Mouse (Mus musculus) heart, adult 9 months (tissue): ENCODE measurements around the gene Akap13.

ENCODE experiments used
- DNase-seq, 2 experiments: peaks; one replicate each; pipeline ENCODE4 v3.0.0; 2022; ENCODE audit warnings: low spot score in 2 of 2

The Akap13 gene

DNA sequence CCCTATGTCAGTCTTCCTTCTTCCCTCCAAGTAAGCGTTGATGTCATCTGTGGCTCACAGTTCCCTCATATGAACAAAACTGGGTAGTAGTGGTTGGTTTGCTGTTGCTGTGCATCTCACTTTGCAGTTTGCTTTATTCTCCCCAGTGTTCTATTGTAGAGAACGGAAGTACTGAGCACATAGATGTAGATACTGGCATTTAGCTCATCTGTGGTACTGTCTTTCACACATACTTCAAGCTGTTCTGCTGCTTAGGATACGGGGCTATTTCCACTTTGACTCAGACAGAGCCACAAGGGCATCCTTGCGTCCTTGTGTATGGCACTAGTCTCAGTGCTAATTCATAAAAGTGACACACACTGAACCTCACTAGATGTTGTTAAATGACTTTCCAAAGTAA lies 259.7 kb downstream of the Akap13 start:
- DNase-seq = no peak

DNA sequence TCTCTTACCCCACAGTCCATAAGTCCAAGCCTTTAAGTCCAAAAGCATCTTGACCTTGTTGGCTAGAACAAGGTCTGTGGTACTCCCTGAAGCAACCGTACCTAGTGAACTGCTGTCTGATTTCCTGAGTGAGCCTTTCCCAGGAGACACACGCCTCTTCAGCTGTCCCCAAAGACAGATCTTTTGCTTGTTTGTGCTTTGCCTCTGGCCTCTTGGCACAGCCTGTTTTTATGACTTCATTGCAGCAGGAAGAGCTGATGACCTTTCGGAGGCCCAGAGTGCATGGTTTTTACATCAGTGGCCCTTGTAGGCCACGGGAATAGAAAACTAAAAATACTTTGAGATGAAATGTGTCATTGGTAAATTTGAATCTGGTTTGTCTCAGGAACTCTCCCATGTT lies 260.6 kb downstream of the Akap13 start:
- peak; percentile 83 to 89 for DNase-seq

DNA sequence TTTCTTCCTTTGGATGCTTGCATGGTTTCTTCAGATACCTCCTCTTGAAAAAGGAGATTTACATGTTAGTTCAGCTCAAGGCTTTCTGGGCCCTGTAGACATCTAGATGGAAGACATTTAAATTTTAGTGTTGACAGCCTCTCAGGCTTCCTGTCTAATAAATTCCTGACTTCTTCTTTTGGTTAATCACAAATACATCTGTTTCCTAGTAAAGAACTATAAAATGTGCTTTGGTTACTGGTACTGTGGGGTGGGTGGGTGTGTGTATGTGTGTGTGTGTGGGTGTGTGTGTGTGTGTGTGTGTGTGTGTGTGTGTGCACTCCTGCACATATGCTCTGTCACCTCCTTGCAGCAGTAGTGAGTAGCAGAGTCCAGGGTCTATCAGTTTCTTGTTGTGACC lies 262.0 kb downstream of the Akap13 start:
- no peak for DNase-seq

DNA sequence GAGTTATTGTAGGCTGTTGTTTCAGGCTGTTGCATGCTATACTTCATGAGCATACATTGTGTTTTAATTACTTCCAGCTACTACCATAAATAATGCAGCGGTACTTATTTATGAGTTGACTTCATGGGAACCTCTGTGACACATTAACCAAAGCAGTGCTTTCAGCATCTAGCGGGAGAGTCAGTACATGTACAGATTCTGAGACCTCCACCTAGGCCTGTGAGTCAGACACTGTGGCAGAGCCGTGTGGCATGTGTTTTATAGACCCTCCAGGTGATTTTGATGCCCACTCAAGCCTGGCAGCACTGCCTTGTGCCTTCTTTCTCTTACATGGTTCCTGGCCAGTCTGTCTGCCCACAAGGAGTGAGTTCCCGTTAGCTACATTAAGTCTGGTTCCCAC lies 266.0 kb downstream of the Akap13 start:
- no peak for DNase-seq

DNA sequence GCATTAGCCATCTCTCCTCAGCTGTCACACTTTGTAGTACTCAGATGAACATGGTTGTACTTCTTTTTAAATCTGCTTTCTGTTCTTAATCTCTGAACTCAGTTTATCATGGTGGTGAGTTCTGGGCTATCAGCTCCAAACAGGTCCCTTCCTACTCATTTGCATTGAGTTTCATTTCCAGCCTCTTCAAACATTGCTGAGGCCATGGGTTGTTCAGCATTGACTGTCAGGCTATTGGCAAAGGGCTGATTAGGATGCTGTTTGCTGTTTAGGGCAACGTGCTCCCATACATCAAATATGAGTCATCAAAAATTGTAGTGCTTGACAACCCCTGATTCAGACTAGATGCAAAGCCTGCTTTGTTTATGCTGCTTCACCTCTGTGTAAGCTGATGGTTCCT lies 268.7 kb downstream of the Akap13 start:
- DNase-seq = no peak

DNA sequence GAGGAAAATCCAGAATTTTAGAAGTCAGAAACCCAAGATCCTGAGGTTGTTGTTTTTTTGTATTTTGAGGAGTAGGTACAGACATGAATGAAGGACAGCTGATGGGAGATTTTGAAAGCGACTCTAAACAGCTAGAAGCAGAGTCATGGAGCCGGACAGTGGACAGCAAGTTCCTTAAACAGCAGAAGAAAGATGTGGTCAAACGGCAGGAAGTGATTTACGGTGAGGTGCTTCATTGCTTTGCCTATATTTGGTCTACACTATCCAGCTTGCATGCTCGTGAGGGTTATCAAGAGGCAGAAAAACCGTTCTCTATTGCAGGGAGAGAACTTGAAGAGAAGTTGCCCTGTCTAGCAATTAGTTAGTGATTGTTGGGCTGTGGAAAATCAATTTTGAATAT lies 270.6 kb downstream of the Akap13 start:
- DNase-seq = no peak

DNA sequence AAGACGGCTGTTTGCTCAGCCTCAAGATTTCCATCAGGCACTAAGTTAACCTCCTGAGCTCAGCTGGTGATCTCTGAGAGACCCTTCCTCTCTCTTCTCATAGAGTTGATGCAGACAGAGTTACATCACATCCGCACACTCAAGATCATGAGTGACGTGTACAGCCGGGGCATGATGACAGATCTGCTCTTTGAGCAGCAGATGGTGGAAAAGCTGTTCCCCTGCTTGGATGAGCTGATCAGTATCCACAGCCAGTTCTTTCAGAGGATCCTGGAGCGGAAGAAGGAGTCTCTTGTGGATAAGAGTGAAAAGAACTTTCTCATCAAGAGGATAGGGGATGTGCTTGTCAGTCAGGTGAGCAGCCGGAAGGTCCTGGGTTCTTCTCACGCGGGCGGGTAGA lies 271.5 kb downstream of the Akap13 start:
- no peak for DNase-seq

DNA sequence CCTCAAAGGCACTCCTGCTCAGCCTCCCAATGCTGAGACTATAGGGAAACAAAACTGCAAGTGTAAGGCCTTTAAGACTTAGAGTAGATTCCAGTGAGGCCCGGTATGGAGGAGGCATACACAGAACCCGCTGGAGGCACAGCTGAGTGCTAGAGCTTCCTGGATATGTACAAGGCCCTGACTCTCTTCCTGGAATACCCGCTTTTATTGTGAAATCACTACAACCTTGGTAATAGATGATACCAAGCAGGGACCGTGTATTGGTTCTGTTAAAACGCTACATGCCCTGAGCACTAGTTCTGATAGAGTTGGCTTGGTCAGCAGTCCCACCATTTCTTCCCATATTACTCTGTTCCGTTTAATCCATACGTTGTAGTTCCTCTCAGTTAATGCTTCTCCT lies 274.3 kb downstream of the Akap13 start:
- DNase-seq = no peak

DNA sequence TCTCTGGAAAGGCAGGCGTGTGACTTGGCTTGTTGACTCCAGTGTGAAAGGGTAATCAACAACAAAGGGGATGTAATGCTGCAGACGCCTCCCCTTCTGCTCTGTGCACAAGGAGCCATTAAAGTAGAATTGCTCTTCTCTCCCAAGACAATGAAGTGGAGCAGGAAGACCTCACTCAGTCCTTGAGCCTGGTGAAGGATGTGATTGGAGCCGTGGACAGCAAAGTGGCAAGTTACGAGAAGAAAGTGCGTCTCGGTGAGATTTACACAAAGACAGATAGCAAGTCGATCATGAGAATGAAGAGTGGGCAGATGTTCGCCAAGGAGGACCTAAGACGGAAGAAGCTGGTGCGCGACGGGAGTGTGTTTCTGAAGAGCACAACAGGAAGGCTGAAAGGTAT lies 274.9 kb downstream of the Akap13 start:
- no peak for DNase-seq

DNA sequence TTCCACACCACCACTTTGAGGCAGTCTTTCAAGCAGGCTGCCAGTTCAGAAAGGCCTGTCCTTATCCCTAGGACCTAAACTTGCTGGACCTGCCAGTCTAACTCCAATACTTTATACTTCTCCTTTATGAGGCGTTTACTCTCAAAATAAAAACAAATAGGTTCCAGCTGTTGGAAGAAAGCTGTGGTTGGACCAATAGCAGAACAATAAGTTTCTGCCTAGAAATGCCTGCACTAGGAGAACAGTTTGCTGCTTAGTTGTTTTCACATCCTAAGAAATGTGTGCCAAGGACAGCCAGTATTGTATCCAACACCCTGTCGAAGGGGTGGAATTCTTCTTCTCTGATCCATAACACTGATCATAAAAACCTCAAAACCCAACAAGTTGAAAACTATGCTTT lies 276.6 kb downstream of the Akap13 start:
- no peak for DNase-seq

DNA sequence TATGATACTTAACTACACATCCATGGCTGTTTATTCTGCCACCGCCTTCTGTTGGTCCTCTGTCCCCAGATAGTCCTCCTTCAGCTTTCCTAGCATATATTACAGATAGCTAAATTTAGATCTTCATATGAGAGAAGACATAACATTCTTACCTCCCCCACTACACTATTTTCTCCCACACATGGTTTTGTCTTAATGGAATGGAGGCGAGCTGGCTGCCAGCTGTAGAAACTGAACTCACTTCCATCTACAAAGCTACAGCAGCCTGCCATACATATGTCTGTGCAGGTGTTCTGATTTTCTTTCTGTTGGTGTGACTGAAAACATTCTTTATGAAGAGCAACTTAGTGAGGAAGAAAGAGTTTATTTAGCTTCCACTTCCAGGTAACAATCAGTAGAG lies 277.8 kb downstream of the Akap13 start:
- DNase-seq = no peak

DNA sequence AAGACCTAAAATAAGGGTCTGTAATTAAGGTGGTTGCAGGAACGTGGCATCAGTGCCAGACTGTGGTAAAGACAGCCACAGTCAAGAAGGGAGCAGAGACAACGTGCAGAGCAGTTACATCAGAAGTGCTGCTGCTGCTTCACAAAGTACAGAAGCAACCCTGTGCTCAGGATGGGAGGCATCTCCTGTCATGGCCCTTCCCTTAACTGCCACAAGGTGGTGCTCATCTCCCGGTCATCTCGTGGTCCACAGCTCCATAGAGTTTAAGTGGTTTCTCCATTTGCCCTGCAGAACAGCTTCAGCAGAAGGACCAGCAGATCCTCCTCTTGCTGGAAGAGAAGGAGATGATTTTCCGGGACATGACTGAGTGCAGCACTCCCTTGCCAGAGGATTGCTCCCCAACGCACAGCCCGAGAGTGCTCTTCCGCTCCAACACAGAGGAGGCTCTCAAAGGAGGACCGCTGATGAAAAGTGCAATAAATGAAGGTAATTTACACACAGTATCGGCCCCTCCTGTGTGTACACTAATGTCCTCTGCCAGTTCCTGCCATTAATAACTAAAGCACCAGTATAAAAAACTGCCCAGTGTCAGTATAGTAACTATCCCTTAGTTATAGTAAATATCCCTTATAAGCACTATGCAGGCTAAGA lies 283.9 kb downstream of the Akap13 start:
- DNase-seq = peak; percentile 42 to 51

DNA sequence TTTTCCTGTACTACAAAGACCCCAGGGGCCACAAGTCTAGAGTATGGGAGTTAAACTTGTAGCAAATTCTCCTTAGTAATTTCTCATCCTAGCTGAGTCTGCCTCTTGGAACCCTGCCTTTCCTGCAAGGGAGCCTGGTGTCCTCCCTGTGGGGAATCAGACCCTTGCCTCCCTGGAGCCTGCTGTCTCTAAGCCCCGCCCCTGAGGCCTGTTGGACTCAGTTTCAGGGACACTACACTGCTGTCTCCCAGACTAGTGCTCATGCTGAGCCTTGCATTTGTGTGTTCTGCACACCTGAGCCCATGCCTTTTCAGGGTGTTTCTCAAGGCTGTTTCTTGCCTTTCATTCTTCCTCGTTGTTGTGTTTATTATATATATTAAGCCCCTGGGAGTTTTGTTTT lies 289.2 kb downstream of the Akap13 start:
- DNase-seq = peak; percentile 27 to 29

DNA sequence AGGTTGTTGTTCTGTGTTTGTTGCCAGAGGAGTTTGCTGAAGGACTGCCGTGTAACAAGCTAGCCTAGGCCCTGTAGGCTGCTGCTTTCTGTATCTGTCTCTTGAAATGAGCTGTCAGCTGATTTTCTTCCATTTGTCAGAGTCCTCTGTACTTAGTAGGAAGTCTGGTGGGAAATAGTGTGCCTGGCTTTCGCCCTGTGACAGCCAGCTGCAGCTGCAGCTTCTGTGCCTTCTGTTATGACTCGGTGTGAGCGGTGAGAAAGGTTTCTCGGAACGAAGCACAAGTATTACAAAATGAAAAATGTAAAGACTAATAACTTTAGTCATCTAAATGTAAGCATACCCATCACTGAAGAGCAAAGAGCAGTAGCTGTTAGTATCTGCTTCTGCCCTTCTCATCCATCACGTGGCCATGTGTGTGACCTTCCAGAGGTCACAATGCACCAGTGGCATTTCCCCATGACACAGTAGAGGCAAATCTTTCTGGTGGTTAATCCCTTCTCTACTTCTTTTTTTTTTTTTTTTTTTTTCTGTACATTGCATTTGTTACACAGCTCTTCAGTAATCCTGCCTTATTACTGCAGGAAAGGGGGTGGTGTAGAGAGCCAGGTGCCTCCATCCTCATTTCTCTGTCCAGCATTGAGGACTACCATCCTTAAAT lies 289.8 kb downstream of the Akap13 start:
- peak in 1 of 2 experiments; percentile 49 for DNase-seq

DNA sequence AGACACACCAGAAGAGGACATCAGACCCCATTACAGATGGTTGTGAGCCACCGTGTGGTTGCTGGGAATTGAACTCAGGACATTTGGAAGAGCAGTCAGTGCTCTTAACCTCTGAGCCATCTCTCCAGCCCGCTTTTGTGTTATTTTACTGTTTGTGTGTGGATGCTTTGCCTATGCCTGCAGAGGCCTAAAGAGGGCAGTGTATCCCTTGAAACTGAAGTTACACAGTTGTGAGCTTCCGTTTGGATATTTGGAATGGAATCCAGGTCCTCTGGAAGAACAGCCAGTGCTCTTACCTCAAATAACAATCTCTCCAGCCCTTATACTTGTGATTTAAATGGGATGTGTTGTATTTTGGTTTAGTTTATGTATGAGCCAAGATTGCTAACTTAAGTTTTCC lies 290.6 kb downstream of the Akap13 start:
- peak; percentile 26 to 33 for DNase-seq

DNA sequence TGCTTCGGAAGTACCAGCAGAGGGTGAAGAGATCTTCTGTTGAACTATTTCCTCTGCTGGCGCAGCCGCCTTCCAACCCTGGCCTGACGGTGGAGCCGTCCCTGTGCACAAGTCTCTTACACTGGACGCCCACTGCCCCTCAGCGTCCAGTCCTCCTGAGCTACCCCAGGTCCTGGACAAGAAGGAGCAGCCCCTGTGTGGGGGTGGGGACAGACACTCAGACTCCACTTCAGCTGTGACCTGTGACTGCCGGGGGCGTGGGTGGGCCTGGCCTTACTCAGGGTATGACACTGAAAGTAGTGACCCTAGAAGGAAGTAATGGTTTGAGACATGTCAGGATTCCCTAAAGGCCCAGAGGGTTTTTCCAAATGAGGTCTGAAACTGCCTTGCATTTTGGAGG lies 295.2 kb downstream of the Akap13 start:
- no peak for DNase-seq

DNA sequence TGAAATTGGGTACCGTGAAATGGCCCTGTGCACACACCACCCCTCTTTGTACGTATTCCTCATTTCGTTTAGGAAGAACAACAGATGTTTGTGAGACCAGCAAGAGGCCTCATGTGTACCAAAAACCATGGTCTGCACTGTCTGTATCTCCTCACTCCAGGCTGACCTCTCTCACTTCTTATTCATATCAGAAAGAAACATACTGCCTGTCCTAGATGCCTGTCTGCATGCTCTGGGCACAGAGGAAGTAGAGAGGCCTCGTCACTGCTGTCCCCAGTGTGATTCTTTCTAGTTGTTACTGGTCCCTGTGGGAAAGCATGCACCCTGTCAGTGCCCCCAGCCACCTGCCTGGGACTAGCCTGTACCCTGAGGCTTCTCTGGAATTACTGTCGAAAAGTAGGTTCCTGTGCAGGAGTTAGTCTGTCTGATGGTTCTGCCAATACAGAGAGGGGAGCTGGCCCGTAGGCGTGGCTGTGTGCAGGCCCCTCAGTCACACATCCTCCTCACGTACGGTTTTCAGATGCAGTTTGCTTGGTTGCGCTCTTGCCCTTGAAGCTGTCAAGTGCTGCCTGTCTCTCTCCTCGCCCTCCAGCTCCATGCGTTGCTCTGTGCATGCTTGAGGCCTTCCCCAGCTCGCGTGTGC lies 295.9 kb downstream of the Akap13 start:
- no peak for DNase-seq

DNA sequence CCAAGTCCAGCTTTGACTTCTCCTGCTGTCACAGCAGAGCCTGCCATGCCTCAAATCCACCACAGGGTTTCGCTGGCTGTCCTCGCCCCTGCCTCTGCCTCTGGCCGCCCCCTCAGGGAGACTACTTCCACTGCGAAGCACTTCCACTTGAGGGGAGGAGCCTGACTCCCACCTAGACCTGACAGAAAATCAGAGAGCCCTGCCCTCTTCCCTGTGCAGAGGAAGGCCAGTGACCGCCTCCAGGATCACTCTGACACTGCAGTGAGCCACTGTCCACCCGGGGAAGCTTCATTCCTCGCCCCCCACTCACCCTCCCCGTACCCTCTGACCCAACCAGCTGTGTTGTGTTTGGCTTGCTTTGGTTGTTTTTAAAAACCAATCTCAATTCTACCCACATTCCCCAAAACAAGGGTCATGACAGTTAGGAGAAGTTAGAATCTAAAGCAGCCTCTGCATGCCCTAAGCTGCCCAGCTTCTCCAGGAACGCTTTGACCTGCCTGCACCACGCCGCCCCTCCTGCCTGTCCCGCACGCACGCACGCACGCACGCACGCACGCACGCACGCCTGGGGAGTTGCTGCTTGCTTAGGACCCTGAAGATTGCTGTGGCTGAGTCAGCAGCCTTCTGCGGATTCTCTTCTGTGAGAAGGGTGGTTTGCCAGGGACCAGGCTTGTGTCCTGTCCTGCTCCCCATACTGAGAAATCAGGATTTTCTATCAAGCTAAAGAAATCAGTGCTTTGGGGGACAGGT lies 297.3 kb downstream of the Akap13 start:
- DNase-seq = peak in 1 of 2 experiments; percentile 29

DNA sequence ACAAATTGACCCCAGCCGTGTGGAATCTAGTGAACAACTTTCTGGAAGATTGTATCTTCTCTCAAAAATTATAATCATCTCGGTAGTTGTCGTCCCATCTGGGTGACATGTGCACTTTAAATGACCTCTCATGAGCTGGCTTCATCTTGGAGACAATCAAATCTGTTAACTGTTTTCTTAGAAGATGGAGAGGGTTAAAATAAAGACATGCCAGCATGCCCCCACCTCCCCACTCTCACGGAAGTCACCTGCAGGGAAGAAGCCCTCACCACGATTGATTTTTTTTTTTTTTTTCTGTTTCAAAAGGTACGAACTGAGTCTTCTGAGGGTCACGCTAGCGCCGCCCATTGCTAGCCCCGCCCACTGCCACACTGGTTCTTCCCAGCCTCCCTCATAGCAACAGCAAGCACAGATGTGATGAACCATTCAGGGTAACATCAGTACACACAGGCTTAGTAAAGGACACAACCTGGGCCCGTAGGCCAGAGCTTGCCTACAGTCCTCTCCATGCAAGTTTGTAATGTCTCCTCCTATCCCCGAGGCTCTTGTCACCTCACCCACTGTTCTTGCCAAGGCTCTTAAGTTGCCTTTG lies 298.0 kb downstream of the Akap13 start:
- DNase-seq = no peak

DNA sequence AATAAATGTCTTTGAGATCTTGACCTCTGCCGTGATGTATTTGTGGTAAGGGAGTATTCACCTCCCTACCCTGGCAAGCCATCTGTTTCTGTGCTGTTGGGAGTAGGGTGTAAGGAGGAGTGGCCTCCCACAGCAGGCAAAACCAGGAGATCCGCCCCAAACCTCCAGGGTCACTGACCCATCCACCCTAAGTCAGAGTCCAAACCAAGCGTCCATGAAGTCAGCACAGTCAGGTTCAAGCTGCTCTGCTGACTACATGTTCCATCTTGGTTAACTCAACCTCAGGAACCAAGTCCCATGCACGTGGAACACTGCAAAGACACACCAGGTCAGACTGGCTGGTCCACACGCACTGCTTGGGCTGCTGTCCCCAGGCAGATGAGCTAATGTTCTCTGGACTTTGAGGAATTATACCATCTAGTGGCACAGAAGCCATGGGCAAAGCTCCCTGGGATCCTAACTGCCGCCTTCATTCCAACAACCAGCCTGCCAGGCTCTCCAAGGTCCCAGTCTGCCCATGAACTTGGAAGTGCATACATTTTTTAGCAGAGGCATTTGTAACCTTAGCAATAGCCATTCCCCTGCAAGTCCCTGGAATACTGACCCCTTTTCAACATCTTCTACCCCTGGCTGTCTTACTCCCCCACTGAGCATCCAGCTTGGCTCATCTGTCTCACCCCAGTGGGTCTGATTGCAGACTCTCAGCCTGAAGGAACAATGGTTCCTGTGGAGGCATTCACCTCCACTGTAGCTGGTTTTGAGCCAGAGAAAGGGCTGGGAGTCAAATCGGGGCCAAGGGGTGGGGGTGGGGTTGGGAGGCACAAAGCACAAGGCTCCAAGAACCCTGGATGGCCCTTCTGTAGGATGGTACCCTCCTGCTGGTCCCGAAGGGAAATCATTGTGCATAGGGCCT lies 299.5 kb downstream of the Akap13 start:
- DNase-seq = no peak

DNA sequence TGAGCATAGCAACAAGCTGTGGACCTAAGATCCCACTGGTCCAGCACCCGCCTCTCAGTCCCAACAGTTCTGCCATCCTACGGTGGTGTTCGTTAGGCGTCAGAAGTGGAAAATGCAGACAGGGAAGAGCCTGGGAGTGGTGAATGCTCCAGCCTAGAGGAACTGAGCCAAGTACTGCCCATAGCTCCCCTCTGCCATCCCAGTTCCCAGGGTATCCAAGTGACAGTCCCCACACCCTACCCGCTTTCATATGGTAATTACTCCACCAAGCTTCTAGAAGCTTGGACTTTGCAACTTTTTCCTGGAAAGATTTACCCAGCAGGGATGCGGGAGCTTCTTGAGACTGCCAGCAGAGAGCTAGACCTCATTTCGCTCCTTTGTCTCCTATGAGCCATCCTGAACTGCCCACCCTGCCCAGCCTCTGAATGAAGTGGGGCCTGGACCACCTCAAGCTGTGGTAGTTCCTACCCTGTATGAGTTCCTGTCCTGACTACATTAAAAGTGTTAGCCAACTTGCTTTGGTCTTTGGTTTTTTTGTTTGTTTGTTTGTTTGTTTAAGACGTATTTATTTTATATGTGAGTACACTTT lies 300.6 kb downstream of the Akap13 start:
- DNase-seq = no peak
